Mouse (Mus musculus): Measurements from ENCODE around the gene Vps9d1. TPM values are rescaled to one million over a fixed set of nuclear protein-coding genes. Genes with fewer than 3 reads are reported as not detected.

Gene Vps9d1
- polyA plus RNA-seq, 1 experiment: 112 TPM

DNA sequence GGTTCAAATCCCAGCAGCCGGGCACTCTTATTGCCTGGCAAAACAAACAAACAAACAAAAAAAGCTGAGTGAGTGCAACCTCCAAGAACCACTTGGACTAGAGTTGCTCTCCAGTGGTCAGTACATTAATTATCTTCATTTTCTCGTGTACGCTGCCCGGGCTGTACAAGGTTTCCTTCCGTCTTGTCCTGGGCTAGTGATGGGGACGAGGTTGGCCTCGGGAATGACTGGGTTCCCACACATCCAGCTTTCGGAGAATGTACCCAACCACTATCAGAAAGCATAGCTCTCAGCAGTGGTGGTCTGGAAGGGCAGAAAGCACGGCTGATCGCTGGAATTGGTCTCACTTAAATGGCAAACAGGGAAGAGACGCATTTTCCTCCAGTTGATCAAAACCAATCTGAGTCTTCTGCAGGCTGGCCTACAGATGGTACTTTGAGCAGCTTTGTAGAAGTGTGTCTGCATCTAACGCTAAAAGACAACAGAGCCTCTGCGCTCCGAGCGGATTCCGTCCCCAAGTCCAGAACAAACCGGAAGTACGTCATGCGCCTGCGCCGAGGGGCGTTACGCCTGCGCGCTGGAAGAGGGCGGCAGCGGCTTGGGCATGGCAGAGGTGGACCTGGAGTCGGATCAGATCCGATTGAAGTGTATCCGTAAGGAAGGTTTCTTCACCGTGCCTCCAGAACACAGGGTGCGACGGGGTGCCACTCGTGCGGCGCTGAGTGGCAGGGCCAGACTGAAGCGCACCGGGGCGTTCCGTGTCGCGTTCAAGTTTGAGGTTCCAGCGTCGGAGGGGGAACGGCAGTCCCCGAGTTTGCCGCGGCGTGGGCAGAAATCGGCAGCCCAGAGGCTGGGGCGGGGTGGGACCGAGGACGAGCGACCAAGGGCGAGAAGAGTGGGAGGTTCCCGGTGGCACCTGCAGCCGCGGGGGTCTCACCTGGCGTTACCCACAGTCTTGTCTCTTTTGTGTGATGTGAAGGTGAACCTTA, 29.6 kb downstream of the Vps9d1 start, which contains the start of gene Cdk10:
Gene Cdk10 (plus strand): TSS at position 565 of the 989 bp plus-strand sequence.
- Histone ChIP-seq H3K4me3 (ENCODE audit: insufficient read depth, low read length) (peak within 1 kb of the TSS; percentile 45), H3K27ac (ENCODE audit: insufficient read depth, low read length) (peak within 1 kb of the TSS; percentile 6), H3K4me1 (ENCODE audit: control insufficient read depth, insufficient read depth, low read length) (peaks cover 2% of the 10 kb centered on the region; the same call in 1 of the 2 replicates)
- TF ChIP-seq CTCF (IDR thresholded peaks at IDR 0.05; ENCODE audit: extremely low read depth, insufficient read depth, low read length) (no peak), POLR2A (IDR thresholded peaks at IDR 0.05; ENCODE audit: extremely low read depth, insufficient read depth, low read length) (peak; percentile 99)

DNA sequence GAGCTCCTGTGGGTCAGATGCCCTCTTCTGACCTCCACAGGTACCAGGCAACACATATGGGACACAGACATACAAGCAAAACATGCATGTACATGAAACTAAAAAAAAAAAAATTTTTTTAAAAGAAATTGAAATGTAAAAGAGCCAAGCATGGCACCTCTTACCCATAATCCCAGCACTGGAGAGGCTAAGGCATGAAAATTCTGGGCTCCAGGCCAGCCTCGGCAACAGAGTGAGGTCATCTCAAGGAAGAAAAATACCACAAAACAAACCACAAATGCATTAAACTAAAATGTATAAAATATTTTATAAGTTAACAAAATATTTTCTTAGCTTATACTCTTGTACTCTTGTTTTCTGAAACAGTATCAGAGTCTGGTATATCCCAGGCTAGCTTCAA, 33.2 kb downstream of the Vps9d1 start:
- TF ChIP-seq CTCF (IDR thresholded peaks at IDR 0.05; ENCODE audit: extremely low read depth, insufficient read depth, low read length): no peak
- TF ChIP-seq POLR2A (IDR thresholded peaks at IDR 0.05; ENCODE audit: extremely low read depth, insufficient read depth, low read length): no peak
- Histone ChIP-seq H3K4me1 (ENCODE audit: control insufficient read depth, insufficient read depth, low read length) (no peaks in the 10 kb centered on the region; the same call in 1 of the 2 replicates), H3K27ac (ENCODE audit: insufficient read depth, low read length) (no peak overlapping the region), H3K4me3 (ENCODE audit: insufficient read depth, low read length) (no peak overlapping the region)

DNA sequence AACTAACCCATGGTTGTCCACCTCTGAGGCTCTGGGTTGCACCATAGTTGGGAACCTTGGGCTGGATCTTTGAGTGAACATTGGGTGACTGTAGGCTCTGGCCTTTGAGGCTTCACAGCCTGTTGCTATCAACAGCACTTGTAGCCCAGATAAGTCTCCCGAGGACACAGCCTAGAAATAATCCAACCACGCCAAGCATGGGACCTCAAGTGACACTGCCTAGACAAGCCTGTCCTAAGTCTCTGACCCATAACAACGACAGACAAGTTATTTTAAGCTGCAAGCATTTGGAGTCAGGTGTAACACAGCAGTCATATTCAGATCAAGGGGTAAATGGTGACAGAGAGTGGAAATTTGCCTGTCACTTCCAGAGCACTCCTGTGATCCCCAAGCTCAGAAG, 38.7 kb downstream of the Vps9d1 start:
- H3K27ac ChIP-seq (ENCODE audit: insufficient read depth, low read length): no peak overlapping the region
- TF ChIP-seq POLR2A (IDR thresholded peaks at IDR 0.05; ENCODE audit: extremely low read depth, insufficient read depth, low read length) (no peak), CTCF (IDR thresholded peaks at IDR 0.05; ENCODE audit: extremely low read depth, insufficient read depth, low read length) (no peak)
- no peaks in the 10 kb centered on the region; the same call in 1 of the 2 replicates for H3K4me1 ChIP-seq (ENCODE audit: control insufficient read depth, insufficient read depth, low read length)
- no peak overlapping the region for H3K4me3 ChIP-seq (ENCODE audit: insufficient read depth, low read length)

DNA sequence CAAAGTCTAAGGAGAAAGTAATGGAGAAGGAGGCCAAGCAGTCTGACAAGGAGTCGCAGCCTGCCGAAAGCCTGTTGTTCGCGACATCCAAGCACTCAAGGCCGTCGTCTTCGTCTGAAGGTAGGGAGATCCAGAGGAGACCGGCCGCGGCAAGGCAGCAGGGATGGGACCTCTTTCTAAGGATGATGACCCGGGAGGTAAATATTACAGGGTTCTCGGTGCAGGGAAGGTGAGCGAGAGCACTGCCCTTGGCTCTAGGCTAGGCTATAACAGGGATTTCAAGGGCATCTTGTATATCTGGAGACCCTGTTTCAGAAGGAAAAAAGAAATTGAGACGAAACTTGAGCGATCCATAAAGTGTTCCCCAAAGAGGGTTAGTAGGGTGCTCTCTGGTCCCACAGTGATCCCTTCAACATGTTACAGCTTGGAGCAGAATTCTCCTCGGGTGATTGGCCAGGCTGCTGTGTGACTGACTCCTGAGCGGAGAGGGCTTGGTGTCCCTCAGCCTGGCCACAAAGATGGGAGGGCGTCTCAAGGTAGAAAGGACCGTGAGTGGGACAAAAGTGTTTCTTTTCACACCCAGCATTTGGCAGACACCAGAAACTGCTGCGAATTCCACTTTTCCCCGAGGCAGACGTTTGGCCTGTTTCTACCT, 40.9 kb downstream of the Vps9d1 start:
- no peaks in the 10 kb centered on the region; the same call in 1 of the 2 replicates for H3K4me1 ChIP-seq (ENCODE audit: control insufficient read depth, insufficient read depth, low read length)
- H3K4me3 ChIP-seq (ENCODE audit: insufficient read depth, low read length): peak overlapping the region; percentile 64
- H3K27ac ChIP-seq (ENCODE audit: insufficient read depth, low read length): no peak overlapping the region
- TF ChIP-seq POLR2A (IDR thresholded peaks at IDR 0.05; ENCODE audit: extremely low read depth, insufficient read depth, low read length) (no peak), CTCF (IDR thresholded peaks at IDR 0.05; ENCODE audit: extremely low read depth, insufficient read depth, low read length) (no peak)

DNA sequence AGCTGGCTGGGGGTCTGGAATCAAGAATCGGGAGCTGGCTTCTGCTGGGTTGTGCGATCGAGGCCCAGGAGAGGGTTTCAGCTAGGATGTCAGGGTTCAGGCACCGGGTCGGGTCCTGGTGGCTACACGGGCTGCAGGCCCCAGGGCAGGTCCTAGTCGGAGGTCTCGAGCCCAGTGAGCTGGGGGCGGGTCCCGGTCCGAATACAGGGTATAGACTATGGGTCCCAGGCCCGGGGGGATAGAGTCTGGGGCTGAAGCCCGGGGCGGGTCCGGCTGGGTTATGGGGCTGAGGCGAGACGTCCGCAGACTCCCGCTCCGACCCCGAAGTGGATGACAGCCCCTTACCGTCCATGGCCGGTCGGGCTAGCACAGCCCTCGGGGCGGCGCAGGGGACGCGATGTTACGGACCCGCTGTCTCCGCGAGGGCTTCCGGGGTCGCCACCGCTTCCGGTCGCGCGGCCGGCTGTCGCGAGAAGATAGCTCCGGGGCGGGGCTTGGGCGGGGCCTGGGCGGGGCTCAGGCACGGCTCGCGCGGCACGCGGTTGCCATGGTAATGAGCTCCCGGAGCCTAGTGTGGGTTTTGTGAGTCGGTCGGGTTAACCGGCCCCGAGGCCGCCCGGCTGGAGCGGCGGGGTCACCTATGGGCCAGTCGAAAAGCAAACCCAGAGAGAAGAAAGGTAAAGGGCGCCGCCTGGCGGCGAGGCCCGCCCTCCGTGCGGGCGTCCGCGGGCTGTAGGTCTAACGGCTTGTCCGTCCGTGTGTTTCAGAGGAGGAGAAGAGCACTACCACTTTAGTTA, 41.6 kb downstream of the Vps9d1 start, which contains the start of the genes Chmp1a and Spata33:
Gene Chmp1a (minus strand): TSS at position 443 of the 797 bp plus-strand sequence.
Gene Spata33 (plus strand): TSS at position 512 of the 797 bp plus-strand sequence.
- no peaks in the 10 kb centered on the region; the same call in 1 of the 2 replicates for H3K4me1 ChIP-seq (ENCODE audit: control insufficient read depth, insufficient read depth, low read length)
- peak within 1 kb of the TSS; percentile 64 for H3K4me3 ChIP-seq (ENCODE audit: insufficient read depth, low read length)
- H3K27ac ChIP-seq (ENCODE audit: insufficient read depth, low read length): peak within 1 kb of the TSS; percentile 22; the same call in 1 of the 2 replicates
- TF ChIP-seq POLR2A (IDR thresholded peaks at IDR 0.05; ENCODE audit: extremely low read depth, insufficient read depth, low read length) (peak; percentile 64; the same call in 1 of the 2 replicates), CTCF (IDR thresholded peaks at IDR 0.05; ENCODE audit: extremely low read depth, insufficient read depth, low read length) (no peak)

DNA sequence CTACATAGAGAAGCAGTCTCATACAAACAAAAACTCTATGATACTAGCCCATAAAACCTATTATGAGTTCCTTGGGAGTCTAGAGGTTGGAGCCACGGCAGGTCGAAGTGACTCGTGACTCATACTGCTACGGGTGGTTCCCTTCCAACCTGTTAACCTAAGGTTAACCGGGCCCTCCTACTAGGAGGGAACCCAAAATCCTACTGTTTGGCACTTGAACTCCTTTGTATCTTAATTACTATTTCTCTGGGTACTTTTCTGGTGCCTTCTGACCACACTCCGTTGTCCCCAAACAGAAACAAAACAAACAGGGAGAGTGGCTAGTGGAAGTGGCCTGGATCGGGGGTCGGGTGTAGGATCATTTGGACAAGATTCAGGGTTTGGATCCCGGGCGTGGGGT, 42.3 kb downstream of the Vps9d1 start:
- TF ChIP-seq POLR2A (IDR thresholded peaks at IDR 0.05; ENCODE audit: extremely low read depth, insufficient read depth, low read length) (no peak), CTCF (IDR thresholded peaks at IDR 0.05; ENCODE audit: extremely low read depth, insufficient read depth, low read length) (no peak)
- no peak overlapping the region for H3K27ac ChIP-seq (ENCODE audit: insufficient read depth, low read length)

DNA sequence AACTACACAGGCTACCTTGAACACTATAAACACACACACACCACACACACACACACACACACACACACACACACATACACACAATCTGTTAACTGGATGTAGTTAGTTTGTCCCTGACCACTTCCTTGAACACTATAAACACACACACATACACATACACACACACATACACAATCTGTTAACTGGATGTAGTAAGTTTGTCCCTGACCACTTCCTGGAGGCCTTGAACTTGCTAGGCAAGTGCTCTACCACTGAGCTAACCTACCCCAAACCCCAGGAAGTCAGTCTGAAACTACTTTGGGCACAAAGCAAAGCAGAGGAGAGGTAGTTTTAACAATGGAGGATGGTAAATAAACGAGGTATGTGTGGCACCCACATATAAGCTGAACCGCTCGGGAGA, 50.6 kb downstream of the Vps9d1 start:
- no peak overlapping the region for H3K4me3 ChIP-seq (ENCODE audit: insufficient read depth, low read length)
- H3K27ac ChIP-seq (ENCODE audit: insufficient read depth, low read length): no peak overlapping the region
- no peaks in the 10 kb centered on the region for H3K4me1 ChIP-seq (ENCODE audit: control insufficient read depth, insufficient read depth, low read length)
- TF ChIP-seq CTCF (IDR thresholded peaks at IDR 0.05; ENCODE audit: extremely low read depth, insufficient read depth, low read length) (no peak), POLR2A (IDR thresholded peaks at IDR 0.05; ENCODE audit: extremely low read depth, insufficient read depth, low read length) (no peak)

More for the DNA sequence above, 42.3 kb downstream of the Vps9d1 start:
- H3K4me3 ChIP-seq (ENCODE audit: insufficient read depth, low read length): peak overlapping the region; percentile 64
- H3K4me1 ChIP-seq (ENCODE audit: control insufficient read depth, insufficient read depth, low read length): no peaks in the 10 kb centered on the region; the same call in 1 of the 2 replicates

DNA sequence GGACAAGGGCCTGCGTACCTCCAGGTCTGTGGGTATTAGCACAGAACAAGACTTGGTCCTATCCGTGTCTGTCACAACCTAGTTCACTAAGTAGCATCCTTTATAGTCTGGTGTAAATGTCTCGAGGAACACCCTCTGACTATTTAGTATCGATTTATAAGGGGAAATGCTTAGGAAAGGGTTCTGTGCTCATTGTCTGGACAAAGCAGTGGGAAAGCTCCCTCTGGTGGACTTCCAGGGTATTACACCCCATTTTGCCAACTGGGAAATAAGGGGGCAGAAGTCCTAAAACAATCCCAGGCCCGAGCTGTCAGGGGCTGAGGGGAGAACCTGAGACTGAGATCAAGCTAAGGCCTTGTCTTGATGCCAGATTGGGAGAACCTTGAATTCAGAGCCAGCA, 51.9 kb downstream of the Vps9d1 start:
- Histone ChIP-seq H3K4me3 (ENCODE audit: insufficient read depth, low read length) (no peak overlapping the region), H3K4me1 (ENCODE audit: control insufficient read depth, insufficient read depth, low read length) (no peaks in the 10 kb centered on the region), H3K27ac (ENCODE audit: insufficient read depth, low read length) (no peak overlapping the region)
- TF ChIP-seq POLR2A (IDR thresholded peaks at IDR 0.05; ENCODE audit: extremely low read depth, insufficient read depth, low read length) (no peak), CTCF (IDR thresholded peaks at IDR 0.05; ENCODE audit: extremely low read depth, insufficient read depth, low read length) (peak; percentile 86)

Measured in cortical plate, adult 2 months (tissue).